Mouse (Mus musculus): Measurements from ENCODE around the gene Fam234b. TPM values are rescaled to one million over a fixed set of nuclear protein-coding genes. Genes with fewer than 3 reads are reported as not detected.
A peak's percentile ranks its signal among the peaks of the same experiment; 100 is the strongest.

The Fam234b gene
- polyA plus RNA-seq (2015; fragmentation: Nextera tagmentation; extraction: Ambion mirVana): 5.7 and 6.1 TPM in 2 replicates

- ATAC-seq: peak; percentile 90
- peak; percentile 31 for TF ChIP-seq CTCF (IDR thresholded peaks at IDR 0.05)
- TF ChIP-seq EP300 (IDR thresholded peaks at IDR 0.05): no peak
These were observed at the start of gene Fam234b, which contains the start of gene Hebp1 for GRCm38 (mm10) chr6:135197921-135198532. Gene Fam234b (plus strand): TSS chr6:135197977. Gene Hebp1 (minus strand): TSS chr6:135198022.

GRCm38 (mm10) chr6:135148506-135148905, 49.3 kb upstream of the Fam234b start:
- Histone ChIP-seq H3K36me3 (ENCODE audit: insufficient read depth, low read length) (no peaks in the 10 kb centered on the region), H3K27me3 (replicated peaks; ENCODE audit: insufficient read depth, low read length) (no peaks in the 10 kb centered on the region), H3K4me1 (ENCODE audit: insufficient read depth, low read depth, low read length) (no peaks in the 10 kb centered on the region), H3K9me3 (ENCODE audit: low read length) (no peaks in the 10 kb centered on the region), H3K27ac (ENCODE audit: low read length) (no peak overlapping the region), H3K9ac (replicated peaks; ENCODE audit: low read depth) (no peak overlapping the region), H3K4me3 (ENCODE audit: low read depth, low read length) (no peak overlapping the region), H3K4me2 (replicated peaks; ENCODE audit: low read depth, low read length) (no peak overlapping the region)
- ATAC-seq (no peak), DNase-seq (ENCODE audit: low spot score) (peak; percentile 58)
- TF ChIP-seq CTCF (IDR thresholded peaks at IDR 0.05) (peak; percentile 85), EP300 (IDR thresholded peaks at IDR 0.05) (no peak)
- WGBS: 27% methylated on average over 1 of the region's 1 CpGs

More at GRCm38 (mm10) chr6:135197921-135198532, at the start of gene Fam234b, which contains the start of gene Hebp1:
- no peaks in the 10 kb centered on the region; the same call in 1 of the 2 replicates for H3K4me1 ChIP-seq (ENCODE audit: insufficient read depth, low read depth, low read length)
- no peaks in the 10 kb centered on the region for H3K36me3 ChIP-seq (ENCODE audit: insufficient read depth, low read length)
- H3K27ac ChIP-seq (ENCODE audit: low read length): no peak within 1 kb of the TSS
- peak within 1 kb of the TSS; percentile 90 for H3K4me2 ChIP-seq (replicated peaks; ENCODE audit: low read depth, low read length)
- no peaks in the 10 kb centered on the region for H3K27me3 ChIP-seq (replicated peaks; ENCODE audit: insufficient read depth, low read length)
- peak; percentile 75 for DNase-seq (ENCODE audit: low spot score)
- under 1% methylated on average over 50 of the region's 52 CpGs for WGBS
- H3K9ac ChIP-seq (replicated peaks; ENCODE audit: low read depth): peak within 1 kb of the TSS; percentile 62
- no peaks in the 10 kb centered on the region for H3K9me3 ChIP-seq (ENCODE audit: low read length)
- peak within 1 kb of the TSS; percentile 81 for H3K4me3 ChIP-seq (ENCODE audit: low read depth, low read length)

GRCm38 (mm10) chr6:135149175-135149574, 48.6 kb upstream of the Fam234b start:
- TF ChIP-seq EP300 (IDR thresholded peaks at IDR 0.05) (no peak), CTCF (IDR thresholded peaks at IDR 0.05) (no peak)
- Histone ChIP-seq H3K36me3 (ENCODE audit: insufficient read depth, low read length) (no peaks in the 10 kb centered on the region), H3K4me1 (ENCODE audit: insufficient read depth, low read depth, low read length) (no peaks in the 10 kb centered on the region), H3K4me3 (ENCODE audit: low read depth, low read length) (no peak overlapping the region), H3K4me2 (replicated peaks; ENCODE audit: low read depth, low read length) (no peak overlapping the region), H3K27me3 (replicated peaks; ENCODE audit: insufficient read depth, low read length) (no peaks in the 10 kb centered on the region), H3K9ac (replicated peaks; ENCODE audit: low read depth) (no peak overlapping the region), H3K9me3 (ENCODE audit: low read length) (no peaks in the 10 kb centered on the region), H3K27ac (ENCODE audit: low read length) (no peak overlapping the region)
- ATAC-seq (no peak), DNase-seq (ENCODE audit: low spot score) (no peak)
- WGBS: 79% methylated on average over 4 of the region's 4 CpGs

- Histone ChIP-seq H3K36me3 (ENCODE audit: insufficient read depth, low read length) (no peaks in the 10 kb centered on the region), H3K4me1 (ENCODE audit: insufficient read depth, low read depth, low read length) (no peaks in the 10 kb centered on the region), H3K4me3 (ENCODE audit: low read depth, low read length) (no peak overlapping the region), H3K4me2 (replicated peaks; ENCODE audit: low read depth, low read length) (no peak overlapping the region), H3K9me3 (ENCODE audit: low read length) (no peaks in the 10 kb centered on the region), H3K27me3 (replicated peaks; ENCODE audit: insufficient read depth, low read length) (no peaks in the 10 kb centered on the region), H3K9ac (replicated peaks; ENCODE audit: low read depth) (no peak overlapping the region), H3K27ac (ENCODE audit: low read length) (no peak overlapping the region)
- DNase-seq (ENCODE audit: low spot score) (no peak), ATAC-seq (no peak)
- TF ChIP-seq CTCF (IDR thresholded peaks at IDR 0.05) (no peak), EP300 (IDR thresholded peaks at IDR 0.05) (no peak)
- 78% methylated on average over 4 of the region's 4 CpGs for WGBS
These were observed 48.1 kb upstream of the Fam234b start for GRCm38 (mm10) chr6:135149722-135150121.

- no peaks in the 10 kb centered on the region for H3K9me3 ChIP-seq (ENCODE audit: low read length)
- no peaks in the 10 kb centered on the region for H3K4me1 ChIP-seq (ENCODE audit: insufficient read depth, low read depth, low read length)
- no peak overlapping the region for H3K4me2 ChIP-seq (replicated peaks; ENCODE audit: low read depth, low read length)
- no peak overlapping the region for H3K9ac ChIP-seq (replicated peaks; ENCODE audit: low read depth)
- no peak overlapping the region for H3K27ac ChIP-seq (ENCODE audit: low read length)
- no peaks in the 10 kb centered on the region for H3K36me3 ChIP-seq (ENCODE audit: insufficient read depth, low read length)
- DNase-seq (ENCODE audit: low spot score) (peak; percentile 67), ATAC-seq (peak; percentile 41; the same call in 1 of the 2 replicates)
- TF ChIP-seq CTCF (IDR thresholded peaks at IDR 0.05): peak; percentile 76
- no peak for TF ChIP-seq EP300 (IDR thresholded peaks at IDR 0.05)
- H3K27me3 ChIP-seq (replicated peaks; ENCODE audit: insufficient read depth, low read length): no peaks in the 10 kb centered on the region
- 20% methylated on average over 5 of the region's 5 CpGs for WGBS
- H3K4me3 ChIP-seq (ENCODE audit: low read depth, low read length): no peak overlapping the region
These were observed 47.5 kb upstream of the Fam234b start for GRCm38 (mm10) chr6:135150311-135150710.

GRCm38 (mm10) chr6:135153719-135154118, 44.1 kb upstream of the Fam234b start:
- WGBS: 69% methylated on average over 5 of the region's 5 CpGs
- no peak overlapping the region for H3K4me2 ChIP-seq (replicated peaks; ENCODE audit: low read depth, low read length)
- no peak overlapping the region for H3K27ac ChIP-seq (ENCODE audit: low read length)
- H3K9me3 ChIP-seq (ENCODE audit: low read length): no peaks in the 10 kb centered on the region
- no peaks in the 10 kb centered on the region for H3K36me3 ChIP-seq (ENCODE audit: insufficient read depth, low read length)
- no peak for ATAC-seq
- TF ChIP-seq CTCF (IDR thresholded peaks at IDR 0.05) (no peak), EP300 (IDR thresholded peaks at IDR 0.05) (no peak)
- H3K4me1 ChIP-seq (ENCODE audit: insufficient read depth, low read depth, low read length): no peaks in the 10 kb centered on the region
- no peaks in the 10 kb centered on the region for H3K27me3 ChIP-seq (replicated peaks; ENCODE audit: insufficient read depth, low read length)
- H3K4me3 ChIP-seq (ENCODE audit: low read depth, low read length): no peak overlapping the region
- DNase-seq (ENCODE audit: low spot score): no peak
- H3K9ac ChIP-seq (replicated peaks; ENCODE audit: low read depth): no peak overlapping the region

Measured in lung, postnatal 0 days (tissue).